9 mouse cellular contexts compared by ENCODE assay signal in genomic region chr17:46728496-46728895, GRCm38 (mm10). TPM values are rescaled to one million over a fixed set of nuclear protein-coding genes. Genes with fewer than 3 reads are reported as not detected.
DNase-seq lines count a peak whose midpoint lies in the region; ATAC-seq and TF ChIP-seq lines count a peak whose summit lies in the region.
"Had no signal": no experiment of that assay in that cellular context is flagged by ENCODE, and none has a peak within 500 bp of the region (broad histone marks: within the 10 kb centered on the region; RNA-seq: fewer than 3 reads in every experiment).

No protein-coding gene starts in this region.

- 49% methylated on average over 11 of the region's 11 CpGs for WGBS in heart, embryonic 16.5 days
- 48% methylated on average over 11 of the region's 11 CpGs for WGBS in limb, embryonic 15.5 days

- 0 out of 2 replicates have a peak overlapping the region, but pooled peaks have one; percentile 6 for H3K9ac ChIP-seq in heart, embryonic 16.5 days (ENCODE audit: low read length)
- 0 out of 2 replicates have a peak overlapping the region, but pooled peaks have one; percentile 4 for H3K9ac ChIP-seq in limb, embryonic 15.5 days

- no peak for DNase-seq in heart, postnatal 10 days
- no peak for DNase-seq in testis, postnatal 14 days (ENCODE audit: low spot score)
- no peak for DNase-seq in spleen, postnatal 36 days (ENCODE audit: low spot score in 2 of 2)
- DNase-seq in c-Kit-positive CD71-positive TER-119-positive erythroid progenitor cells, embryonic 14.5 days (ENCODE audit: low spot score): no peak
- DNase-seq in gastrocnemius, adult 8-10 months (ENCODE audit: low spot score in 2 of 2): no peak

- peaks cover 10% of the 10 kb centered on the region; the same call in 1 of the 2 replicates for H3K27me3 ChIP-seq in heart, embryonic 16.5 days (ENCODE audit: control insufficient read depth, insufficient read depth, low read length)
- H3K27me3 ChIP-seq in testis, adult 2 months (ENCODE audit: control insufficient read depth, insufficient read depth, low read length): no peaks in the 10 kb centered on the region
- H3K27me3 ChIP-seq in limb, embryonic 15.5 days: peaks cover 11% of the 10 kb centered on the region

- TF ChIP-seq CTCF in testis, adult 2 months (IDR thresholded peaks at IDR 0.05; ENCODE audit: control insufficient read depth, insufficient read depth, insufficient replicate concordance, low read depth, low read length): no peak

- H3K27ac ChIP-seq in heart, embryonic 16.5 days (ENCODE audit: low read length): no peak overlapping the region
- no peak overlapping the region for H3K27ac ChIP-seq in testis, adult 2 months (ENCODE audit: control insufficient read depth, insufficient read depth, low read depth, low read length)
- no peak overlapping the region for H3K27ac ChIP-seq in limb, embryonic 15.5 days

- H3K4me2 ChIP-seq in heart, embryonic 16.5 days (ENCODE audit: low read depth, low read length): peak overlapping the region; percentile 34
- peak overlapping the region; percentile 34 for H3K4me2 ChIP-seq in limb, embryonic 15.5 days

- H3K36me3 ChIP-seq in heart, embryonic 16.5 days (ENCODE audit: control insufficient read depth, insufficient read depth): peaks cover 3% of the 10 kb centered on the region; the same call in 1 of the 2 replicates
- no peaks in the 10 kb centered on the region for H3K36me3 ChIP-seq in testis, adult 2 months (ENCODE audit: control insufficient read depth, insufficient read depth, low read length)
- peaks cover 32% of the 10 kb centered on the region for H3K36me3 ChIP-seq in limb, embryonic 15.5 days

- peak overlapping the region; percentile 13; the same call in 1 of the 2 replicates for H3K4me3 ChIP-seq in heart, embryonic 16.5 days (ENCODE audit: low read length)
- peak overlapping the region; percentile 14 for H3K4me3 ChIP-seq in testis, adult 2 months (ENCODE audit: control insufficient read depth, low read depth, low read length)
- peak overlapping the region; percentile 17; the same call in 1 of the 2 replicates for H3K4me3 ChIP-seq in limb, embryonic 15.5 days

- no peaks in the 10 kb centered on the region for H3K9me3 ChIP-seq in heart, embryonic 16.5 days (replicated peaks; ENCODE audit: control insufficient read depth, low read length)
- no peaks in the 10 kb centered on the region for H3K9me3 ChIP-seq in limb, embryonic 15.5 days

- ATAC-seq in heart, embryonic 16.5 days (replicated peaks; ENCODE audit: extremely low read depth, insufficient read depth, low FRiP score): no peak
- no peak for ATAC-seq in limb, embryonic 15.5 days (ENCODE audit: insufficient number of reproducible peaks, low FRiP score, low TSS enrichment, low read depth)

- no peak for TF ChIP-seq POLR2A in testis, adult 2 months (IDR thresholded peaks at IDR 0.05; ENCODE audit: control insufficient read depth, low read depth, low read length)

- peaks cover 9% of the 10 kb centered on the region for H3K4me1 ChIP-seq in heart, embryonic 16.5 days (ENCODE audit: control insufficient read depth, insufficient read depth, low read length)
- peaks cover 8% of the 10 kb centered on the region for H3K4me1 ChIP-seq in testis, adult 2 months (ENCODE audit: control insufficient read depth, insufficient read depth, low read length)
- peaks cover 11% of the 10 kb centered on the region; the same call in 1 of the 2 replicates for H3K4me1 ChIP-seq in limb, embryonic 15.5 days

- intact Hi-C loops in heart, postnatal 10 days (cut with DNase I): loop anchor here (5.0 kb wide), 1 partner anchor 206 kb away; no protein-coding TSS in a partner anchor

RNA-seq across cellular contexts. Expression of gene Gnmt, which starts 0.5 kb away (rescaled TPM):
- polyA plus RNA-seq in heart, embryonic 16.5 days (2015; fragmentation: Nextera tagmentation; extraction: Ambion mirVana): 1.8 and 2.5 TPM in 2 replicates
- total RNA-seq in heart, postnatal 10 days (2021): under 1 TPM; 0.32 to 0.93 TPM
- 2.3 and 3.7 TPM in 2 replicates for polyA plus RNA-seq in testis, adult 2 months (2012; rRNA removed)
- 1.5 and 2.5 TPM in 2 replicates for polyA plus RNA-seq in limb, embryonic 15.5 days (2015; fragmentation: Nextera tagmentation; extraction: Ambion mirVana)
- 1 to 10 TPM in 2 of 4 experiments, under 1 TPM in 2; 0.65 to 5.1 (median 1.9) TPM for total RNA-seq in gastrocnemius, adult 8-10 months (2022)
- total RNA-seq: hematopoietic stem cell, adult 5-6 weeks had no signal

RNA-seq across cellular contexts. Expression of gene Pex6, which starts 17.2 kb away (rescaled TPM):
- 13.3 and 15.1 TPM in 2 replicates for polyA plus RNA-seq in heart, embryonic 16.5 days (2015; fragmentation: Nextera tagmentation; extraction: Ambion mirVana)
- total RNA-seq in heart, postnatal 10 days (2021): 10 to 100 TPM; 18.9 to 19.9 TPM
- polyA plus RNA-seq in testis, adult 2 months (2012; rRNA removed): 43.4 and 43.9 TPM in 2 replicates
- 22.4 and 29.4 TPM in 2 replicates for polyA plus RNA-seq in limb, embryonic 15.5 days (2015; fragmentation: Nextera tagmentation; extraction: Ambion mirVana)
- total RNA-seq in gastrocnemius, adult 8-10 months (2022): 10 to 100 TPM; 12.9 to 18.6 (median 16.0) TPM

RNA-seq across cellular contexts. Expression of gene Cnpy3, which starts 23.5 kb away (rescaled TPM):
- polyA plus RNA-seq in heart, embryonic 16.5 days (2015; fragmentation: Nextera tagmentation; extraction: Ambion mirVana): 50.6 and 51.4 TPM in 2 replicates
- total RNA-seq in heart, postnatal 10 days (2021): 10 to 100 TPM; 23.9 to 25.8 TPM
- 18.9 and 20.6 TPM in 2 replicates for polyA plus RNA-seq in testis, adult 2 months (2012; rRNA removed)
- 78.0 and 83.6 TPM in 2 replicates for polyA plus RNA-seq in limb, embryonic 15.5 days (2015; fragmentation: Nextera tagmentation; extraction: Ambion mirVana)
- total RNA-seq in gastrocnemius, adult 8-10 months (2022): 1 to 10 TPM; 4.6 to 9.4 (median 6.4) TPM

RNA-seq across cellular contexts. Expression of gene Ppp2r5d, which starts 23.6 kb away (rescaled TPM):
- 56.1 and 59.9 TPM in 2 replicates for polyA plus RNA-seq in heart, embryonic 16.5 days (2015; fragmentation: Nextera tagmentation; extraction: Ambion mirVana)
- total RNA-seq in heart, postnatal 10 days (2021): 10 to 100 TPM; 36.5 to 38.5 TPM
- 12.4 and 12.9 TPM in 2 replicates for polyA plus RNA-seq in testis, adult 2 months (2012; rRNA removed)
- 82.6 and 86.7 TPM in 2 replicates for polyA plus RNA-seq in limb, embryonic 15.5 days (2015; fragmentation: Nextera tagmentation; extraction: Ambion mirVana)
- total RNA-seq in gastrocnemius, adult 8-10 months (2022): 10 to 100 TPM; 25.5 to 28.1 (median 26.8) TPM

RNA-seq across cellular contexts. Expression of gene Ptcra, which starts 35.0 kb away (rescaled TPM):
- 17.0 and 38.9 TPM in 2 replicates for polyA plus RNA-seq in heart, embryonic 16.5 days (2015; fragmentation: Nextera tagmentation; extraction: Ambion mirVana)
- total RNA-seq in heart, postnatal 10 days (2021): not detected
- 0.18 and 0.23 TPM in 2 replicates for polyA plus RNA-seq in testis, adult 2 months (2012; rRNA removed)
- polyA plus RNA-seq in limb, embryonic 15.5 days (2015; fragmentation: Nextera tagmentation; extraction: Ambion mirVana): 0.17 and 0.33 TPM in 2 replicates
- total RNA-seq in gastrocnemius, adult 8-10 months (2022): not detected
- total RNA-seq: hematopoietic stem cell, adult 5-6 weeks had no signal
